Mouse (Mus musculus): ENCODE results near the gene Gm21118.
"Not testable (repeated sequence)": the region's sequence is repeated elsewhere in the genome, so short reads cannot be mapped to it uniquely, and the experiment has no call there.

Gene Gm21118

GRCm38 (mm10) chrY:70273542-70273941 lies at the start of gene Gm21118:
Gene Gm21118, minus strand, starts transcription at chrY:70273642.
- DNase-seq (ENCODE audit: low spot score), result not testable (repeated sequence)

DNA sequence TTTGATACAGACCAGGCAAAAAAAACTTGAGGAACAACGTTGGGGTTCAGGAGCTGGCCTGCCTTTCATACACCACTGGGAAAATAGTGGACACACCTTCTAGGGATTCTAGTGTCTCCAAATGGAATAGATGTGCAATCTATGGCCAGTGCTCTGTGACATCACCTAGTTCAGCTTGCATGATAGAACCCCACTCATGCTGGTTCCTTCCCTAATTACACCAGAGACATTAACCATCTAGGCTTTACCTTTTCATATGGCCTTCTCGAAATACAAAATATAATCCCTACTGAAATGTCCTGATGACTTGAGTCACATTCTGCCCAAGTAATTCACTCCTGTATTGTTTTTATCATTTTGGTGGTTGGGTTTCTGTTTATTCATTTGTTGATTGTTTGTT lies 29.7 kb upstream of the Gm21118 start, which contains the start of the genes Gm29423 and Gm29644:
TSS of gene Gm29423 (minus strand) at position 101 of the 400 bp plus-strand sequence.
TSS of gene Gm29644 (minus strand) at position 157 of the 400 bp plus-strand sequence.
- not testable (repeated sequence) for DNase-seq (ENCODE audit: low spot score)
